In the genomic region with DNA sequence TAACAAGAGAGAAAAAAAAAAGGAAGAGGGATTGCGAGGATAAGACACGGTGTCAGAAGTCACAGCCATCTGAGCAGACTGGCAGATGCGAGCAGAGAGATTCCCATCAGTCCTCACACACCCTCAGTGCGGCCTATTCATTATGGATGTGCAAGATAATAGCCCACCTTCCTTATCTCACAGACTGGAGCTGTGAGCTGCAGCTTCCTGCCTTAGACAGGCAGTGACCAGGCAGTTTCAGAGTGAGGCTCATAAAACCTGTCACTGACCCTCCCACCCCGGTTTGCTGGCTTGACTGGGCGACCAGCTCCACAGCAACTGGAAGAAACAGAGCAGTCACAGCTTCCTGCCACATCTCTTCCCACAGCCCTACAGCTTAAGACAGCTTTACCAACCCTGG, we compare ENCODE assay signal across 11 mouse cellular contexts.
DNase-seq lines count a peak whose midpoint lies in the region; ATAC-seq and TF ChIP-seq lines count a peak whose summit lies in the region.
"Had no signal": no experiment of that assay in that cellular context is flagged by ENCODE, and none has a peak within 500 bp of the region (broad histone marks: within the 10 kb centered on the region; RNA-seq: fewer than 3 reads in every experiment).

No protein-coding gene starts in this region.

- no peak for TF ChIP-seq EP300 in stomach, postnatal 0 days (optimal IDR thresholded peaks at IDR 0.05)

- TF ChIP-seq CTCF in stomach, postnatal 0 days (IDR thresholded peaks at IDR 0.05; ENCODE audit: low read depth): no peak

- no peaks in the 10 kb centered on the region for H3K9me3 ChIP-seq in heart, embryonic 12.5 days (replicated peaks)
- no peaks in the 10 kb centered on the region for H3K9me3 ChIP-seq in stomach, embryonic 14.5 days (ENCODE audit: control insufficient read depth, low read depth, low read length)
- no peaks in the 10 kb centered on the region for H3K9me3 ChIP-seq in stomach, postnatal 0 days (ENCODE audit: control insufficient read depth, low read length)
- H3K9me3 ChIP-seq in liver, embryonic 13.5 days (replicated peaks): 0 out of 2 replicates have a peak, but pooled peaks cover 2% of the 10 kb centered on the region
- no peaks in the 10 kb centered on the region for H3K9me3 ChIP-seq in hindbrain, embryonic 12.5 days (replicated peaks)
- H3K9me3 ChIP-seq: forebrain, embryonic 10.5 days had no signal

- H3K9ac ChIP-seq in heart, embryonic 12.5 days: no peak overlapping the region
- H3K9ac ChIP-seq in stomach, embryonic 14.5 days (replicated peaks; ENCODE audit: low read depth, low read length): no peak overlapping the region
- H3K9ac ChIP-seq in stomach, postnatal 0 days (ENCODE audit: low read length): no peak overlapping the region
- peak overlapping the region; percentile 51; the same call in 1 of the 2 replicates for H3K9ac ChIP-seq in liver, embryonic 13.5 days
- H3K9ac ChIP-seq in hindbrain, embryonic 12.5 days: no peak overlapping the region

- no peak for DNase-seq in heart, postnatal 25 days (ENCODE audit: low spot score)
- DNase-seq in stomach, postnatal 0 days (ENCODE audit: low spot score): no peak
- DNase-seq in liver, embryonic 13.5 days: peak; percentile 80
- DNase-seq in yolk sac, embryonic 10.5 days (ENCODE audit: low spot score): peak; percentile 49
- no peak for DNase-seq in left cerebral cortex, postnatal 25 days (ENCODE audit: low spot score in 2 of 2)
- DNase-seq: cerebellum, adult 9-11 months had no signal

- H3K36me3 ChIP-seq in heart, embryonic 12.5 days: peaks cover 9% of the 10 kb centered on the region
- H3K36me3 ChIP-seq in stomach, embryonic 14.5 days (ENCODE audit: control insufficient read depth, insufficient read depth, low read length): no peaks in the 10 kb centered on the region
- no peaks in the 10 kb centered on the region for H3K36me3 ChIP-seq in stomach, postnatal 0 days (ENCODE audit: control insufficient read depth, insufficient read depth, low read length)
- H3K36me3 ChIP-seq in liver, embryonic 13.5 days: no peaks in the 10 kb centered on the region
- H3K36me3 ChIP-seq in hindbrain, embryonic 12.5 days: no peaks in the 10 kb centered on the region

- intact Hi-C loops in heart, postnatal 25 days (cut with DNase I): no loop called here
- intact Hi-C loops in left cerebral cortex, postnatal 25 days (cut with DNase I): no loop called here

- no peak overlapping the region for H3K4me2 ChIP-seq in heart, embryonic 12.5 days
- no peak overlapping the region for H3K4me2 ChIP-seq in stomach, embryonic 14.5 days (replicated peaks; ENCODE audit: low read depth, low read length)
- no peak overlapping the region for H3K4me2 ChIP-seq in stomach, postnatal 0 days (replicated peaks; ENCODE audit: low read depth)
- H3K4me2 ChIP-seq in liver, embryonic 13.5 days: peak overlapping the region; percentile 42
- no peak overlapping the region for H3K4me2 ChIP-seq in hindbrain, embryonic 12.5 days (replicated peaks)

- ATAC-seq in heart, embryonic 12.5 days (ENCODE audit: insufficient number of reproducible peaks, low FRiP score): peak; percentile 83
- peak; percentile 67; the same call in 1 of the 2 replicates for ATAC-seq in stomach, embryonic 14.5 days (ENCODE audit: insufficient number of reproducible peaks, insufficient read depth, low FRiP score, low read depth)
- ATAC-seq in stomach, postnatal 0 days (ENCODE audit: low FRiP score, low TSS enrichment): no peak
- ATAC-seq in liver, embryonic 13.5 days (ENCODE audit: low read depth): peak; percentile 100
- no peak for ATAC-seq in hindbrain, embryonic 12.5 days (ENCODE audit: low FRiP score)

- H3K27me3 ChIP-seq in heart, embryonic 12.5 days (replicated peaks): no peaks in the 10 kb centered on the region
- H3K27me3 ChIP-seq in stomach, embryonic 14.5 days (ENCODE audit: control insufficient read depth, insufficient read depth, low read length): no peaks in the 10 kb centered on the region
- H3K27me3 ChIP-seq in stomach, postnatal 0 days (ENCODE audit: control insufficient read depth, insufficient read depth, low read length): no peaks in the 10 kb centered on the region
- no peaks in the 10 kb centered on the region for H3K27me3 ChIP-seq in liver, embryonic 13.5 days
- H3K27me3 ChIP-seq in hindbrain, embryonic 12.5 days: no peaks in the 10 kb centered on the region

- 45% methylated on average over 6 of the region's 6 CpGs for WGBS in heart, embryonic 12.5 days
- WGBS in stomach, embryonic 14.5 days: 48% methylated on average over 6 of the region's 6 CpGs
- WGBS in stomach, postnatal 0 days: 59% methylated on average over 6 of the region's 6 CpGs
- 7% methylated on average over 6 of the region's 6 CpGs for WGBS in liver, embryonic 13.5 days (ENCODE audit: insufficient replicate concordance)
- 69% methylated on average over 6 of the region's 6 CpGs for WGBS in hindbrain, embryonic 12.5 days

- no peak overlapping the region for H3K4me3 ChIP-seq in heart, embryonic 12.5 days
- H3K4me3 ChIP-seq in stomach, embryonic 14.5 days (ENCODE audit: low read depth, low read length): no peak overlapping the region
- no peak overlapping the region for H3K4me3 ChIP-seq in stomach, postnatal 0 days (ENCODE audit: low read depth, low read length)
- no peak overlapping the region for H3K4me3 ChIP-seq in liver, embryonic 13.5 days (replicated peaks)
- H3K4me3 ChIP-seq in hindbrain, embryonic 12.5 days: no peak overlapping the region
- H3K4me3 ChIP-seq: forebrain, embryonic 10.5 days had no signal

- no peak overlapping the region for H3K27ac ChIP-seq in heart, embryonic 12.5 days (ENCODE audit: poor library complexity, severe bottlenecking)
- no peak overlapping the region for H3K27ac ChIP-seq in stomach, embryonic 14.5 days (ENCODE audit: low read length)
- H3K27ac ChIP-seq in stomach, postnatal 0 days (replicated peaks): no peak overlapping the region
- H3K27ac ChIP-seq in liver, embryonic 13.5 days: peak overlapping the region; percentile 89
- H3K27ac ChIP-seq in hindbrain, embryonic 12.5 days: no peak overlapping the region
- H3K27ac ChIP-seq: forebrain, embryonic 10.5 days; macrophage had no signal

- peaks cover 7% of the 10 kb centered on the region; the same call in 1 of the 2 replicates for H3K4me1 ChIP-seq in heart, embryonic 12.5 days (replicated peaks)
- H3K4me1 ChIP-seq in stomach, embryonic 14.5 days (ENCODE audit: control insufficient read depth, insufficient read depth, low read length): no peaks in the 10 kb centered on the region
- H3K4me1 ChIP-seq in stomach, postnatal 0 days (replicated peaks; ENCODE audit: control insufficient read depth, insufficient read depth): no peaks in the 10 kb centered on the region
- H3K4me1 ChIP-seq in liver, embryonic 13.5 days (replicated peaks): peaks cover 24% of the 10 kb centered on the region
- H3K4me1 ChIP-seq in hindbrain, embryonic 12.5 days: no peaks in the 10 kb centered on the region

Comparison
In these comparisons a context has a peak if more than half of its experiments do, and no peak if none do; other contexts are left out.
1. ATAC-seq: peak in heart, embryonic 12.5 days (single experiment), stomach, embryonic 14.5 days (single experiment) and liver, embryonic 13.5 days (single experiment); none in stomach, postnatal 0 days (single experiment) and hindbrain, embryonic 12.5 days (single experiment).
2. DNase-seq: peak in liver, embryonic 13.5 days (single experiment) and yolk sac, embryonic 10.5 days (single experiment); none in heart, postnatal 25 days (single experiment), stomach, postnatal 0 days (single experiment) and left cerebral cortex, postnatal 25 days (0 of 2).